Mouse (Mus musculus): ENCODE measurements around the gene Grk5. TPM values are rescaled to one million over a fixed set of nuclear protein-coding genes. Genes with fewer than 3 reads are reported as not detected.

The Grk5 gene
- polyA plus RNA-seq, 1 experiment: 7.2 TPM

DNA sequence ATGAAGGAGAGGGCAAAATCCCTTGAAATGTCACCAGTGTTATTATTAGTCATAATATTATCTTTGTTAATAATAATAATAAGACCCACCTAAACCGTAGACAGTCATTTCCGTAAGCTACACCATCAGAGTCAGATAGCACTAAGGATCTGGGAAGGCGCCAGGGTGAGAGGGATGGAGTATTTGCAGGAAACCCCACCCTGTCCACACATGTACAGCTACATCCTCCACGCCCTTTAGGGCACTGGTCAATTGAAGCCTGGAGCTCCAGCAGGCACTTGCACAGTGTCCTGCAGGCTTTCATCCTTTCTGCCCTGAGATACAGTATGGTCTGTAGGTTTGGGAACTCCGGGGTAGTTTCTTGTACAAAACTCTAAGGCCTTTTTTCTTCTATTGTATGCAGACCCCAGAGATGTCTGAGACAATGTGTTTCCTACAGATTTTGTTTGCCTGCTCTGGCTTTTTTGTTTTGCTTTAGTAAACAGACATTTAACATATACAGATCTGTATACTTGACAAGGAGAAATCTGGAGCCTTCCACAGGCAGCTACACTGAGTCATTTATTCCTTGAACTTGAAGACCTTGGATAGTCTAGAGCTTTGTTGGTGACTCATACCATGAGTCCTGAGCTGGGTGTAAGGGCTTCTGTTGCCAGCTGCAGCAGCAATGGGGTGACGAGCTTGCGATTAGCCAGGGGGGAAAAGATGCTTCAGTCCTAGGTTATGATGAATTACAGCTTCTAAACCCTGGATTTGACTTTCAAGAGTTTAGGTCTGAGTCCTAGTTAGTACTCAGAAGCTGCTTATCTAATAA is 60.7 kb downstream of the Grk5 start:
- 79% methylated on average over 7 of the region's 7 CpGs for WGBS
- TF ChIP-seq POLR2A (IDR thresholded peaks at IDR 0.05; ENCODE audit: borderline replicate concordance, control insufficient read depth, low read depth, low read length): no peak
- no peak for TF ChIP-seq CTCF (IDR thresholded peaks at IDR 0.05; ENCODE audit: control insufficient read depth, insufficient read depth, low read length)
- no peak overlapping the region for H3K4me3 ChIP-seq (replicated peaks; ENCODE audit: control insufficient read depth, low read depth, low read length)
- no peak overlapping the region for H3K27ac ChIP-seq (ENCODE audit: control insufficient read depth, insufficient read depth, low read depth, low read length, poor library complexity)
- peaks cover 5% of the 10 kb centered on the region for H3K4me1 ChIP-seq (ENCODE audit: control insufficient read depth, insufficient read depth, low read length)

DNA sequence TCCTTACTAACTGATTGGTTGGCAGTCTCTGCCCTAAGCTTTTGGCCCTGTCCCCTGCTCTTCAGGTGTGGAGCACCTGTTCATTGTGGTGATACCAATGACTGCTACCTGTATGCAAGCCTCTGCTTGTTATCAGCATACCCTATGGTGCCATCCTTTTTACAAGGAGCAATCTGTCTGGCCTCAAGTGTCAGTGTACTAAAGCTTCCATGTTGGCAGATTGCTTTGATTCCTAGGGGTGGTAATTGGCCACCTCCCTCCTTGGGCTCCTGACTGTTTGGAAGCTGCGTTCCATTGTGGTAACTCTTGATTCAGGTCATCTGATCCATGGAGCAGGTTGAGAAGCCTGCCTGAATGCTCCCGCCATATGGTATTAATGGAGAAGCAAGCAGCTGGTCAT is 65.6 kb downstream of the Grk5 start:
- no peak overlapping the region for H3K4me3 ChIP-seq (replicated peaks; ENCODE audit: control insufficient read depth, low read depth, low read length)
- peaks cover 1% of the 10 kb centered on the region for H3K4me1 ChIP-seq (ENCODE audit: control insufficient read depth, insufficient read depth, low read length)
- TF ChIP-seq POLR2A (IDR thresholded peaks at IDR 0.05; ENCODE audit: borderline replicate concordance, control insufficient read depth, low read depth, low read length) (no peak), CTCF (IDR thresholded peaks at IDR 0.05; ENCODE audit: control insufficient read depth, insufficient read depth, low read length) (no peak)
- 78% methylated on average over 2 of the region's 2 CpGs for WGBS
- no peak overlapping the region for H3K27ac ChIP-seq (ENCODE audit: control insufficient read depth, insufficient read depth, low read depth, low read length, poor library complexity)

DNA sequence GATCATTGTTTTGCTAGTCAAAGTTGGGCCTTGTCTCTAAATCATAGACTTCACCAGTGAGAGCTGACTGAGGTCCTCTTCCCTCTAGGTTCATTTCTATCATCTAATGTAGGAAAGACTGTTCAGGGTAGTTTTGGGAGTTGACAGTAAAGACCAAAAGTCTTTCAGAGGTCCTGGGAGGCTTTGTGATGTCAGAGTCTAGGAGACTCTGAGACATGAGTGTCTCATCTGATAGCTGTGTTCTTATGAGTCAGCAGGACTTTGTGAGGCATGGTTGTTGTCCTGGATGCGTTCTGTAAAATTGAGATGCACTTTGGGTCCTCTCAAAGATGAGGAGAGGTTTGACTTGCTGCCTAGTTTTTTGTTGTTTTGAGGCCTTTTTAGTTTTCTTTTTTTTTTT is 66.2 kb downstream of the Grk5 start:
- TF ChIP-seq POLR2A (IDR thresholded peaks at IDR 0.05; ENCODE audit: borderline replicate concordance, control insufficient read depth, low read depth, low read length): no peak
- TF ChIP-seq CTCF (IDR thresholded peaks at IDR 0.05; ENCODE audit: control insufficient read depth, insufficient read depth, low read length): no peak
- Histone ChIP-seq H3K4me1 (ENCODE audit: control insufficient read depth, insufficient read depth, low read length) (peaks cover 1% of the 10 kb centered on the region; the same call in 1 of the 2 replicates), H3K4me3 (replicated peaks; ENCODE audit: control insufficient read depth, low read depth, low read length) (no peak overlapping the region), H3K27ac (ENCODE audit: control insufficient read depth, insufficient read depth, low read depth, low read length, poor library complexity) (no peak overlapping the region)
- WGBS: 68% methylated on average over 1 of the region's 1 CpGs

DNA sequence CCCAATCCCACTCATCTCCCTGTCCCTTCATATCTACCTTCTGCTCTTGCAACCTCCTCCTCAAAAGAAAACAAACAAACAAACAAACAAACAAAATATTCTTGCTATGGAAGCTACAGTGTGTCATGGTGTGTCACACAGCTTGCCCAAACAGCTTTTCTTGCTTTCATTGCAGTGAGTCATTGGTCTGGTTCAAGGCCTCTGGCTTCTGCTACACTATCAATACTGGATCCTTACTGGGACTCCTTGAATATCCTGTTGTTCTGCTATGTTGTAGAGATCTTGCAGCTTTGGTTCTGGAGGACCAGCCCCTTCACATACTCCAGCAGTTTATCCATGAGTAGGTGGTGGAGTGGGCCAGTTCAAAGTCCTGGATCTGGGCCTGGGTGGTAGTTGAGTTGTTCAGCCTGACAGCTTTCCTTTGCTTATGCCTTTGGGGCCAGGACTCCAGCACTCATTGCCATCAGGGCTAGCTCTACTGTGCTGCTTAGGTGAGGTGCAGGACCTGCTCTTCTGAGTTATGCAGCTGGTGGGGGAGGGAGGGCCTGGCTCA is 66.7 kb downstream of the Grk5 start:
- no peak for TF ChIP-seq CTCF (IDR thresholded peaks at IDR 0.05; ENCODE audit: control insufficient read depth, insufficient read depth, low read length)
- no peak for TF ChIP-seq POLR2A (IDR thresholded peaks at IDR 0.05; ENCODE audit: borderline replicate concordance, control insufficient read depth, low read depth, low read length)
- Histone ChIP-seq H3K4me1 (ENCODE audit: control insufficient read depth, insufficient read depth, low read length) (peaks cover 1% of the 10 kb centered on the region; the same call in 1 of the 2 replicates), H3K27ac (ENCODE audit: control insufficient read depth, insufficient read depth, low read depth, low read length, poor library complexity) (no peak overlapping the region), H3K4me3 (replicated peaks; ENCODE audit: control insufficient read depth, low read depth, low read length) (no peak overlapping the region)

DNA sequence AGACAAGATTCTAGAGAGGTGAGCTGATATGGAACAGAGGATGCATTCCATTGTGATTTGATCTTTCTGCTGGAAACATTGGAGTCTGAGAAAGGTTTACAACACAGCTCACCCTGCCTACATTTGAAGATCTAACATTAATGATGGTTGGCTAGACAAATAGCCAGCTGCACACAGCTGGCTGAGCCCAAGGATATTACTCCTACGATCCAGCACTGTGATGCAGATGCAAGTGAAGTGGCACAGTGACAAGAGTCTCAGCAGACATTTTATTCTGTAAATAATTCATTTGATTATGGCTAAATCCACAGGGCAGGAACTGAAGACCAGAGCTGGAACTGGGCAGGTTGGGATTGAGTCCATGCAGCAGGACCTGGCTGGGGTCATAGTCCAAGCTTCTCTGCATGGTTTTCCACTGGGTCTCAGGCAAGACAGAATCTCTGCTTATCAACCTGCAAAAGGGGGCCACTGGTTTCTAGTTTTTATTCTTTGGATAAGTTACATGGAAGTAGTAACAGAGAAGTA is 70.2 kb downstream of the Grk5 start:
- TF ChIP-seq POLR2A (IDR thresholded peaks at IDR 0.05; ENCODE audit: borderline replicate concordance, control insufficient read depth, low read depth, low read length) (no peak), CTCF (IDR thresholded peaks at IDR 0.05; ENCODE audit: control insufficient read depth, insufficient read depth, low read length) (no peak)
- H3K4me1 ChIP-seq (ENCODE audit: control insufficient read depth, insufficient read depth, low read length): peaks cover 1% of the 10 kb centered on the region; the same call in 1 of the 2 replicates

DNA sequence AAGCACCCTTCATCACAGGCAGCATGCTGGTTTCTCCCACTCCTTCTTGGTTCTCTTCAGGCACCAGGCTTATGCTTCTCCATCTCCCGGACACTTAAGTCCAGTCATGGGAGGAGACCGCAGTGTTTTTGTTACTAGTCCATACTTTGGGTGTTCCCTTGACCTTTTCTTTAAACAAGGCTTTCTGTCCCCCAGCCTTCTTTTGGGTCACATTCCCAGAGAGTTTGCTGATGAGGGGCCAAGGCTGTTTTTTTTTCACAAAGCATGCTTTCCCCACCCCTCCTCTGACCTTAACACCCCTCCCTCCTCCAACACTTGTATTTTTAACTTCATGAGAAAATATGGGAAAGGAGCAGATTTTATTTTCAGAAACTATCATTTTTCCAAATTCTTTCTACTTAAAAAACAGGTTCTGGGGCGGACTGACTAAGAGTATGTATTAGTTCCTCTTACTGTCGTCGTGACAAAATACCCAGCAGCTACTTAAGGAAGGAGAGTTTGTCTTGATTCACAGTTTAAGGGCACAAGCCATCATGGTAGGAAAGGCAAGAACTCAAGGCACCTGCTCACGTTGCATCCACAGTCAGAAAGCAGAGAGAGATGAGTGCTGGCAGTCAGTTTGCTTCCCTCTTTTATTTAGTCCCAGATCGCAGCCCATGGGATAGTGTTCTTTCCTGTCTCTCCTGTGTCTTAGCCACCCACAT is 73.0 kb downstream of the Grk5 start:
- H3K27ac ChIP-seq (ENCODE audit: control insufficient read depth, insufficient read depth, low read depth, low read length, poor library complexity): no peak overlapping the region
- peaks cover 1% of the 10 kb centered on the region; the same call in 1 of the 2 replicates for H3K4me1 ChIP-seq (ENCODE audit: control insufficient read depth, insufficient read depth, low read length)
- H3K4me3 ChIP-seq (replicated peaks; ENCODE audit: control insufficient read depth, low read depth, low read length): no peak overlapping the region
- WGBS: 71% methylated on average over 7 of the region's 7 CpGs
- TF ChIP-seq CTCF (IDR thresholded peaks at IDR 0.05; ENCODE audit: control insufficient read depth, insufficient read depth, low read length): no peak
- no peak for TF ChIP-seq POLR2A (IDR thresholded peaks at IDR 0.05; ENCODE audit: borderline replicate concordance, control insufficient read depth, low read depth, low read length)

More for the DNA sequence above, 70.2 kb downstream of the Grk5 start:
- 79% methylated on average over 1 of the region's 1 CpGs for WGBS
- H3K4me3 ChIP-seq (replicated peaks; ENCODE audit: control insufficient read depth, low read depth, low read length): no peak overlapping the region
- H3K27ac ChIP-seq (ENCODE audit: control insufficient read depth, insufficient read depth, low read depth, low read length, poor library complexity): no peak overlapping the region

DNA sequence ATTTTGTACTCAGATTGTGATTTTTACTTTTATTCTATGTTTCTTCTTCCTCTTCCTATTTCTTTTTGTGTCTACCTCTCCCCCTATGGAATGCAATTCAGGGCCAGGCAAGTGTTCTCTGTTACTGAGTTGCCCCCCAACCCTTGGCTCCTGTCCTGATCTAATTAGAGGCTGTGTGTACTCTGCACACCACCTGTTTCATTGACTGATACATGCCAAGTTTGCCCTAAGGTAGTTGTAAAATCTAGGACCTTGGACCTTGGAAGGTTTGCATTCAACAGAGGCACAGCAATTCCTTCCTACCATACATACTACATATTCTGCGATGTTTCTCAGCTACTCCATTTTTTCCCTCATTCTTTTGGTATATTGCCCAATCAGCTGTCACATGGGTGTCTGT is 78.4 kb downstream of the Grk5 start:
- H3K27ac ChIP-seq (ENCODE audit: control insufficient read depth, insufficient read depth, low read depth, low read length, poor library complexity): no peak overlapping the region
- no peak overlapping the region for H3K4me3 ChIP-seq (replicated peaks; ENCODE audit: control insufficient read depth, low read depth, low read length)
- no peak for TF ChIP-seq CTCF (IDR thresholded peaks at IDR 0.05; ENCODE audit: control insufficient read depth, insufficient read depth, low read length)
- TF ChIP-seq POLR2A (IDR thresholded peaks at IDR 0.05; ENCODE audit: borderline replicate concordance, control insufficient read depth, low read depth, low read length): no peak
- no peaks in the 10 kb centered on the region for H3K4me1 ChIP-seq (ENCODE audit: control insufficient read depth, insufficient read depth, low read length)
- WGBS: 83% methylated on average over 1 of the region's 1 CpGs

DNA sequence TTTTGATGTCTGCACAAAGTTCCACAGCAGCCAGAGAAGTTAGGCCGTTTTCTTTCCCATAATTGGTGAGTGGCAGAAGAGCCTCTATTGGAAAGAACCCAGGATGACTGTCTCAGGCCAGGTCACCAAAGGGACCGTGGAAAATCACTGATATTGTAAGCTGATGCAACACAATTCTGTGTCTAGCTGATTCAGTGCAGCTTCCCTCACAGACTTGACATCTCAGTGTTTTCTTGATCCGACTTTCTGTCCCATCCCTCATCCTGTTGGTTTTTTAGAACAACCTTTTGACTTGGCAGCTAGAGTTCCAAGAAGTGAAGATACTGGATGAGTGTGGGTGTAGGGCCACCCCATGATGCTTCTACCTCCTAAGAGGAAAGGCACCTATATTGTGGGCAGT is 80.9 kb downstream of the Grk5 start:
- no peak overlapping the region for H3K27ac ChIP-seq (ENCODE audit: control insufficient read depth, insufficient read depth, low read depth, low read length, poor library complexity)
- no peak for TF ChIP-seq CTCF (IDR thresholded peaks at IDR 0.05; ENCODE audit: control insufficient read depth, insufficient read depth, low read length)
- no peak for TF ChIP-seq POLR2A (IDR thresholded peaks at IDR 0.05; ENCODE audit: borderline replicate concordance, control insufficient read depth, low read depth, low read length)
- WGBS: 72% methylated on average over 3 of the region's 3 CpGs

More for the DNA sequence above, 80.9 kb downstream of the Grk5 start:
- H3K4me3 ChIP-seq (replicated peaks; ENCODE audit: control insufficient read depth, low read depth, low read length): no peak overlapping the region
- H3K4me1 ChIP-seq (ENCODE audit: control insufficient read depth, insufficient read depth, low read length): no peaks in the 10 kb centered on the region
